Mouse (Mus musculus) CH12.LX (cell line): ENCODE data around the gene Syne1. TPM values are rescaled to one million over a fixed set of nuclear protein-coding genes. Genes with fewer than 3 reads are reported as not detected.

ENCODE experiments used
- DNase-seq: peaks from one replicate; pipeline ENCODE4 v3.0.0-alpha.2; 2013; ENCODE audit errors: extremely low read depth
- H3K27ac ChIP-seq: 2 replicates; pipeline ENCODE4 v1.5.1; 2012; ENCODE audit warnings: low read depth, mild to moderate bottlenecking, control low read depth, moderate library complexity; ENCODE audit not compliant: insufficient read depth
- H3K27me3 ChIP-seq: replicated peaks from 2 replicates; pipeline ENCODE3; 2012; ENCODE audit warnings: inconsistent platforms
- H3K36me3 ChIP-seq, 2 experiments: replicated peaks in 1 of 2; 2 replicates each; pipeline versions ENCODE3 to v1.6.1; 2012; ENCODE audit warnings: inconsistent platforms in 1 of 2, low read length in 1 of 2, mild to moderate bottlenecking in 1 of 2, mixed read lengths in 1 of 2, moderate library complexity in 1 of 2; ENCODE audit not compliant: control insufficient read depth in 1 of 2, insufficient read depth in 1 of 2
- H3K4me1 ChIP-seq, 2 experiments: 2 replicates each; pipeline ENCODE4 v1.6.1; 2012; ENCODE audit warnings: inconsistent platforms in 1 of 2, moderate library complexity in 1 of 2; ENCODE audit not compliant: insufficient read depth in 2 of 2, control insufficient read depth in 1 of 2
- H3K4me2 ChIP-seq: 2 replicates; pipeline ENCODE4 v1.6.1; 2012; ENCODE audit warnings: low read depth, mild to moderate bottlenecking, control low read depth; ENCODE audit not compliant: poor library complexity, insufficient read depth, severe bottlenecking
- H3K4me3 ChIP-seq, 3 experiments: fragments of 150-350 bp in 1 of 3; sonication (generic) in 1 of 3; replicated peaks in 1 of 3; 2 replicates each; pipeline versions ENCODE3 to v1.5.1; 2011 to 2012; ENCODE audit warnings: low read depth in 2 of 3, low read length in 2 of 3, mild to moderate bottlenecking in 2 of 3, moderate library complexity in 2 of 3, control low read depth in 1 of 3, improper control_type of control experiment in 1 of 3, inconsistent platforms in 1 of 3, mixed read lengths in 1 of 3; ENCODE audit not compliant: poor library complexity in 1 of 3
- H3K79me2 ChIP-seq: replicated peaks from 2 replicates; pipeline ENCODE4 v1.6.1; 2012; ENCODE audit warnings: mild to moderate bottlenecking, moderate library complexity; ENCODE audit not compliant: control insufficient read depth, poor library complexity, insufficient read depth, severe bottlenecking; ENCODE audit errors: extremely low read depth
- H3K9ac ChIP-seq: 2 replicates; pipeline ENCODE4 v1.6.1; 2012; ENCODE audit warnings: low read depth, mild to moderate bottlenecking, control low read depth, moderate library complexity; ENCODE audit not compliant: insufficient read depth
- H3K9me3 ChIP-seq: replicated peaks from 2 replicates; pipeline ENCODE3; 2012; ENCODE audit warnings: low read length, inconsistent platforms, mixed read lengths
- BHLHE40 ChIP-seq: IDR thresholded peaks from 2 replicates; pipeline ENCODE4 v1.6.1; 2011; ENCODE audit warnings: mild to moderate bottlenecking, low read depth, low read length, improper control_type of control experiment
- CTCF ChIP-seq, 2 experiments: IDR thresholded peaks in 1 of 2; conservative IDR thresholded peaks in 1 of 2; 2 replicates each; pipeline ENCODE4 v1.5.1; 2011 to 2012; ENCODE audit warnings: low read depth in 2 of 2, low read length in 2 of 2, improper control_type of control experiment in 1 of 2, inconsistent platforms in 1 of 2, mild to moderate bottlenecking in 1 of 2, moderate library complexity in 1 of 2
- EP300 ChIP-seq: IDR thresholded peaks from 2 replicates; pipeline ENCODE4 v1.6.1; 2011; ENCODE audit warnings: low read length, improper control_type of control experiment
- JUND ChIP-seq: conservative IDR thresholded peaks from 2 replicates; pipeline ENCODE4 v1.6.1; 2011; ENCODE audit warnings: low read depth, low read length, improper control_type of control experiment
- KAT2A ChIP-seq: IDR thresholded peaks from 2 replicates; pipeline ENCODE4 v1.6.1; 2012; ENCODE audit warnings: low read length, improper control_type of control experiment, inconsistent platforms; ENCODE audit not compliant: insufficient replicate concordance
- MAX ChIP-seq: IDR thresholded peaks from 2 replicates; pipeline ENCODE4 v1.6.1; 2011; ENCODE audit warnings: low read length, improper control_type of control experiment
- MAZ ChIP-seq: IDR thresholded peaks from 2 replicates; pipeline ENCODE4 v1.6.1; 2012; ENCODE audit warnings: low read depth, mild to moderate bottlenecking, inconsistent platforms, low read length, improper control_type of control experiment, moderate library complexity
- MEF2A ChIP-seq: IDR thresholded peaks from 2 replicates; pipeline ENCODE4 v1.6.1; 2014; ENCODE audit warnings: low read depth, mild to moderate bottlenecking, inconsistent platforms, low read length, improper control_type of control experiment, borderline replicate concordance
- MYC ChIP-seq: IDR thresholded peaks from 2 replicates; pipeline ENCODE4 v1.6.1; 2011; ENCODE audit warnings: low read depth, mild to moderate bottlenecking, improper control_type of control experiment, low read length
- NELFE ChIP-seq: IDR thresholded peaks from 2 replicates; pipeline ENCODE4 v1.6.1; 2011; ENCODE audit warnings: low read depth, low read length, improper control_type of control experiment
- PAX5 ChIP-seq: IDR thresholded peaks from 2 replicates; pipeline ENCODE4 v1.6.1; 2012; ENCODE audit warnings: low read length, inconsistent platforms, mixed read lengths
- POLR2A ChIP-seq: IDR thresholded peaks from 2 replicates; pipeline ENCODE4 v1.6.1; 2011; ENCODE audit warnings: low read depth, mild to moderate bottlenecking, improper control_type of control experiment, low read length
- POLR2AphosphoS2 ChIP-seq: IDR thresholded peaks from 2 replicates; pipeline ENCODE4 v1.6.1; 2011; ENCODE audit warnings: low read depth, low read length, improper control_type of control experiment
- RCOR1 ChIP-seq: conservative IDR thresholded peaks from 2 replicates; pipeline ENCODE4 v1.6.1; 2012; ENCODE audit warnings: low read depth, mild to moderate bottlenecking, inconsistent platforms, low read length, improper control_type of control experiment
- SIN3A ChIP-seq: IDR thresholded peaks from 2 replicates; pipeline ENCODE4 v1.6.1; 2012; ENCODE audit warnings: low read length, improper control_type of control experiment, inconsistent platforms
- TBP ChIP-seq: conservative IDR thresholded peaks from 2 replicates; pipeline ENCODE4 v1.6.1; 2011; ENCODE audit warnings: low read depth, low read length, improper control_type of control experiment
- UBTF ChIP-seq: IDR thresholded peaks from 2 replicates; pipeline ENCODE4 v1.6.1; 2012; ENCODE audit warnings: low read depth, mild to moderate bottlenecking, inconsistent platforms, low read length, improper control_type of control experiment, moderate library complexity
- USF1 ChIP-seq: IDR thresholded peaks from 2 replicates; pipeline ENCODE4 v1.6.1; 2014; ENCODE audit warnings: low read depth, mild to moderate bottlenecking, inconsistent platforms, low read length, improper control_type of control experiment
- USF2 ChIP-seq: conservative IDR thresholded peaks from 2 replicates; pipeline ENCODE4 v1.6.1; 2011; ENCODE audit warnings: low read depth, low read length, improper control_type of control experiment
- ZC3H11A ChIP-seq: IDR thresholded peaks from 2 replicates; pipeline ENCODE4 v1.6.1; 2012; ENCODE audit warnings: low read depth, mild to moderate bottlenecking, inconsistent platforms, low read length, improper control_type of control experiment
- ZNF384 ChIP-seq: IDR thresholded peaks from 2 replicates; pipeline ENCODE4 v1.6.1; 2012; ENCODE audit warnings: low read depth, low read length, improper control_type of control experiment, inconsistent platforms
- dilution Hi-C: fragments of 300-500 bp; cut with MboI; formaldehyde crosslinking; loops from 2 replicates; pipeline ENCODE4 v1.14.3; 2020; ENCODE audit warnings: low sequenced_read_pairs; ENCODE audit not compliant: extremely low pct_unique_long_range_greater_than_20kb, extremely low pct_ligation_motif_present
- in situ Hi-C: fragments of 300-500 bp; cut with MboI; formaldehyde crosslinking; loops from 3 replicates; pipeline ENCODE4 v1.14.3; 2019; ENCODE audit warnings: low sequenced_read_pairs, low pct_ligation_motif_present, low pct_unique_long_range_greater_than_20kb, mixed read lengths
- polyA plus RNA-seq: library from polyadenylated mRNA; unstranded; fragments of >175 nt; gene quantifications from 2 replicates; pipeline ENCODE4 v1.2.1, GENCODE M21; 2012; ENCODE audit warnings: low read depth; ENCODE audit not compliant: insufficient read length
- total RNA-seq, 2 experiments: library from RNA; depleted of rRNA; stranded (reverse); fragments of 300-350 nt in 1 of 2; fragments of >200 nt in 1 of 2; gene quantifications; 2 replicates each; pipeline ENCODE4 v1.2.3; 2012 to 2014

Gene Syne1
- total and polyA plus RNA-seq, 3 experiments = 3.1 to 7.6 (median 3.6) TPM

- H3K9me3 ChIP-seq = no peaks in the 10 kb centered on the region
- peaks cover 0 to 3% of the 10 kb centered on the region in 2 experiments for H3K36me3 ChIP-seq
- in situ Hi-C loops = no loop called here
- no peak for TF ChIP-seq MAZ
- no peak for TF ChIP-seq ZNF384
- H3K27me3 ChIP-seq = no peaks in the 10 kb centered on the region
- DNase-seq = no peak
- no peak overlapping the region for H3K27ac ChIP-seq
- H3K4me3 ChIP-seq = no peak overlapping the region
- H3K4me2 ChIP-seq = no peak overlapping the region
- no peaks in the 10 kb centered on the region for H3K4me1 ChIP-seq
- H3K9ac ChIP-seq = no peak overlapping the region
- H3K79me2 ChIP-seq = no peaks in the 10 kb centered on the region
- dilution Hi-C loops = no loop called here
Observed at GRCm38 (mm10) chr10:5017148-5017547, 534.1 kb downstream of the Syne1 start.

DNA sequence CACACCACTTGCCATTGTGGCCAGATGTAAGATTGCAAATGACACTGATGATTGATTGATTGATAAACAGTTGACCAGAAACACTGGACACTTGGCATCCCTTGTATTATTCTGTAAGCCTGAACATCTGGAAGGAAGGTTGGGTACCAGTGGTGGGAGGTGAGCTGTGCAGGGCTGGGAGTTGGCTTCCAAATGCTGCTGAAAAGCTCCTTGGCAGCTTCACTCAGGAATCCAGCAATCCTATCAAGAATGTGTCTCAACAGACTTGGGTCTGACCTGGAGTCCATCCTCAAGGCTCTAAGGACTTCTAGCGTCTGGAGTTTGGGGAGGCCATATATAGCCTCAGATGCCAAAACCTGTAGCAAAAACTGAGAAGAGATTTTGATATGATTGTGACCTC lies 536.3 kb downstream of the Syne1 start:
- dilution Hi-C loops = no loop called here
- no peak for DNase-seq
- Histone ChIP-seq H3K9ac (no peak overlapping the region), H3K4me1 (no peaks in the 10 kb centered on the region), H3K4me3 (no peak overlapping the region), H3K4me2 (no peak overlapping the region), H3K27ac (no peak overlapping the region), H3K79me2 (no peaks in the 10 kb centered on the region), H3K36me3 (no peaks in the 10 kb centered on the region), H3K27me3 (no peaks in the 10 kb centered on the region), H3K9me3 (no peaks in the 10 kb centered on the region)
- no peak for TF ChIP-seq USF2
- in situ Hi-C loops = no loop called here

DNA sequence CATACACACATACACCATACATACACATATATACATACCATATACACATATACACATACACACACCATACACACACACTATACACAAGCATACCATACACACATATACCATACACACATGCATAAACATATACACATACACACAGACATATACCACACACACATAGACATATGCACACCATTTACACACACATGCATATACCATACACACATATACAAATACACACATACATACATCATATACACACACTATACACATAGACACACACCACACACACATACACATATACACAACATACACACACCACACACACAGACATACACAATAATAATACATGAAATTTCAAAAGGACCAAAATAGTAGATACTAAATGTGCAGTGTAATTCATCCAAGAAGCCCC lies 539.3 kb downstream of the Syne1 start:
- TF ChIP-seq BHLHE40 (no peak), JUND (no peak), POLR2AphosphoS2 (no peak), MYC (no peak), ZC3H11A (no peak), SIN3A (no peak), KAT2A (no peak), UBTF (no peak), EP300 (no peak), POLR2A (no peak), USF1 (no peak), NELFE (no peak), MEF2A (no peak), MAX (no peak), CTCF (conservative IDR thresholded peaks at IDR 0.05 in 1 of 2, IDR thresholded peaks at IDR 0.05 in 1 of 2; ENCODE audit: low read depth in 2 of 2, low read length in 2 of 2) (no peak), TBP (no peak), PAX5 (no peak), RCOR1 (no peak)

More for the DNA sequence above, 539.3 kb downstream of the Syne1 start:
- Histone ChIP-seq H3K9ac (no peak overlapping the region), H3K4me2 (no peak overlapping the region), H3K36me3 (no peaks in the 10 kb centered on the region), H3K9me3 (no peaks in the 10 kb centered on the region), H3K4me1 (peaks cover 0 to 12% of the 10 kb centered on the region in 2 experiments; a peak in 2 of 4 replicates), H3K27me3 (no peaks in the 10 kb centered on the region), H3K4me3 (no peak overlapping the region), H3K27ac (no peak overlapping the region), H3K79me2 (no peaks in the 10 kb centered on the region)
- in situ Hi-C loops = no loop called here
- dilution Hi-C loops = no loop called here
- no peak for DNase-seq
